Mouse (Mus musculus) adrenal gland, adult (tissue): Measurements from ENCODE around the gene Rbms1.

Experiments
- DNase-seq, 2 experiments: peaks; one replicate each; pipeline ENCODE4 v3.0.0; 2022 to 2023; ENCODE audit warnings: low spot score in 1 of 2; ENCODE audit not compliant: inconsistent age in 2 of 2

The Rbms1 gene

GRCm38 (mm10) chr2:60715771-60716170 is 247.2 kb downstream of the Rbms1 start:
- peak in 1 of 2 experiments; percentile 1 for DNase-seq

DNA sequence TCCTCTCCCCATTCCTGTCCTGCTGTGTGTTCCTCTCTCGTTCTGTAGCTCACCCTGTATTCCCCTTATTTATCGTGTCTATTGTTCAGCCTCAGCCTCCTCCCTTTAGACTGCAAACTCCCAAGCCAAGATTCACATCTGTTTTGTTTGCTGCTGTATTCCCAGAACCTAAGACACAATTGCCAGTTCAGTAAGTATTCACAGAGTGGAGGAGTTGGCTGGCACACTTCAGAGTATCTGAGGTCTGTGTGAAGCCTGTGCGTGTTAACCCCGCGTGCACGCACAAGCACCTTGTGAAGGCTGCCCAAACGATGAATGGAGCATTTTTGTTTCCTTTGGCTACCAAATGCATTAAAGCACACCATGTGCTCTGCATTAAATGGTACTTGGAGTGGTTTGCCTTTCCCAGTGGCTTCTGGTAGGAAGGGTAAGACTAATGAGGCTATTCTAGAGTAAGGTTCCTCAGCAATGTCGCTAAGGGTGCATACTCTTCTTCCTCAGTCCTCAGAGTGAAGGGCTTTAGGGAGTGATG is 248.0 kb downstream of the Rbms1 start:
- DNase-seq, result peak in 1 of 2 experiments; percentile 1

- peak in 1 of 2 experiments; percentile 1 for DNase-seq
Observed at GRCm38 (mm10) chr2:60714475-60714874, 248.5 kb downstream of the Rbms1 start.

DNA sequence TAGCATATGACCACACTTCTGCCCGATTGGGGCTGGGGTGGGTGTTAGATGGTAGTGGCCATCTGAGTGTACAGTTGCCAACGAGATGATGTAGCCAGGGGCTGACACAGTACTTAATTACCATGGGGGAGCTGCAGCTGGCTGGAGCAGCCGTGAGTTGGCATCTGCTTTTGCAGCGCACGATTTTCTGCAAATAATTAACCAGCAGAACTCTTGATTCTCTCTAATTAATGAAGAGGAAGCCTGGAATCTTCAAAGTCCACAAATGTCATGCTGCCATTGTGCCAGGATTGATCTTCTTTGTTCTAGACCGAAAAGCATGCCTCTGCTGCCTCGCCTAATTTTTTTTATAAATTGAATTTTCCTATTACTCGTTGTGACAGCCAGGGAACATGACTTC is 249.1 kb downstream of the Rbms1 start:
- DNase-seq, result peak in 1 of 2 experiments; percentile 2

GRCm38 (mm10) chr2:60712891-60713290 is 250.1 kb downstream of the Rbms1 start:
- DNase-seq, result no peak

- peak in 1 of 2 experiments; percentile 0 for DNase-seq
Observed at GRCm38 (mm10) chr2:60712483-60712882, 250.5 kb downstream of the Rbms1 start.

- DNase-seq, result peak in 1 of 2 experiments; percentile 2
Observed at GRCm38 (mm10) chr2:60711098-60711880, 251.7 kb downstream of the Rbms1 start.

- peak in 1 of 2 experiments; percentile 0 for DNase-seq
Observed at GRCm38 (mm10) chr2:60710317-60710716, 252.7 kb downstream of the Rbms1 start.

DNA sequence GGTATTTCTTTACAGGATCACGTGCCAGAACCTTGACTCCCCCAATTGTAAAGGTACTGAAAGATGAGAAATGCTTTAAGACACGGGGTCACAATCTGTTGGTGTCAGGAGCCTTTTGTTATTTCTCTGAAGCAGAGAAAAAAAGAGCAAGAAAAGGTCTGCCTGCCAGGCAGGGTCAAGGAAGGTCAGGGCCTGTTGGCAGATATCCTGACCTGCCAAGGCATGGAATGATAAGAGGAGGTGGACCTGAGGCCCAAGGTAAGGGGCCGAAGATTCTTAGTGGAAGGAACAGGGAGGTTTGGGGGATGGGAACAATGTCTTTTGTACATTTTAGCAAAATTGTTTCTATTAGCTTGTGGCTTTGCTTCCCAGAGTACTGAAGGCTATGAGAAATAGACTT is 254.3 kb downstream of the Rbms1 start:
- DNase-seq, result peak; percentile 39 to 62

DNA sequence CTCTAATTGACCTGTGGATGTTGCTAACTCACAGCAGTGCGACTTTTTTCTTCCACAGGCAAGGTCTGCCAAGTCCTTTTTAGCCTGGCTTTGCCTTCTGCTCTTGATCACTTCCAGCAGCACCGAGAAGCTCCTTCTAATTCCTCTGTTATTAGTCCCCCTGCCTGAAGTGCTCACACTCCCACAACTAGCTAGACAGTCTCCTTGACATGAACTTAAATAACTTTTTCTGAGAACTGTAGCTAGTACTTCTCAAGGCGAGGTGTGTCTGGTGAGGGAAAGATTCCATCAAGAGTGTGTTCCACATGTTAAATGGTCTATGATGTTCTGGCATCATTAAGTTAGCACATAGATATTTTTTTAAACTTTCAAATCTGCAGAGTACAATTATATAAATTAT is 256.1 kb downstream of the Rbms1 start:
- no peak for DNase-seq

DNA sequence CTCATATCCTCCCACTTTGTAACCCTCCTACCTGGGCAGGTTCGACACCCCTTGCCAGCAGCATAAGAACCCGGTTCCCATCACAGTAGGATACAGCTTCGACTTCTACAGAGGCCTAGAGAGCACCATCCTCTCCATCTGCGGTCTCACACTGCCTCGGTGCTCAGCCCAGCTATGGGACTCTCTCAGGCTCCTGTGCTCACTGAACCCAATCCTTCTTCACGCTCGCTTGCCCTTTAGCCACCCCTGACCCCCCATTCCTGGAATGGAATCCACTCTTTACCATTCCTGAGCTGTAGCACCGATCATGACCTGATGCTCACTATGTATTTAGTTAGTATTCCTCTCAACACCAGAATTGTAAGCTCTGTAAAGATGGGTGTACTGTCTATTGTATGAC is 257.6 kb downstream of the Rbms1 start:
- no peak for DNase-seq

- no peak for DNase-seq
Observed at GRCm38 (mm10) chr2:60703315-60703714, 259.7 kb downstream of the Rbms1 start.

- DNase-seq, result no peak
Observed at GRCm38 (mm10) chr2:60700956-60701355, 262.0 kb downstream of the Rbms1 start.
